Mouse (Mus musculus): ENCODE data around the gene Eif2d. TPM values are rescaled to one million over a fixed set of nuclear protein-coding genes. Genes with fewer than 3 reads are reported as not detected.

Gene Eif2d
- polyA plus RNA-seq, 1 experiment from 2014 or later: 36.3 TPM

DNA sequence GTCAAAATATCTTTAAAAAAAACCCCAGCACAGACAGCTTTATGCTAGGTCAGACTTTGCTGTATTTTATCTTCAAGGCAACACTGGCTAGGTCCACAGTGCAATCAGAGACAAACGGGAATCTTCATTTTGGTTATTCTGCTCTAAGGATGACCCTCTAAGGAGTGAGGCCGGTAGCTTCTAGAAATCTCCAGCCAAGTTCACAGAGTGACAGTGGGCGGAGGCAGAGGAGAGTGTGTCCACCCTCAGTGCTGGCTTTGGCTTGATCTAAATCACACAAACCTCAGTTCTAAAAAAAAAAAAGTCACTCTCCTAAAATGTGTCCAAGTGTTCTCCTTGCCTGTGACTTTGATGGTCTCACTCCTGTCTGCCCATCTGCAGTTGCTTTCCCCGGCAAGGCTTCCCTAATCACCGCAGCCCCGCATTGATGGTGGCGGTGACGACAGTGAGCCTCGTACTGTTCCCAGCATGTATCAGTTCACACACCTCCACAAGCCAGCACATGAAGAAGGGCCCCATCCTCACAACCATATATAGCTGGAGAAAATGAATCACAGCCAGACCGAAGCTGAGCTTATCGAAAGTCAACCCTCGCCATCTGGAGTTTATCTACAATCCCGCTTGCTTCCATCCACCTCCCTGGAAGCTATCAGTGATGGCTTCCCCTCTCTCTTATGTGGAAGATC lies 33.0 kb downstream of the Eif2d start:
- TF ChIP-seq CTCF (IDR thresholded peaks at IDR 0.05) (no peak), EP300 (IDR thresholded peaks at IDR 0.05) (no peak)
- 74% methylated on average over 13 of the region's 13 CpGs for WGBS
- Histone ChIP-seq H3K4me1 (ENCODE audit: insufficient read depth, low read depth, low read length) (no peaks in the 10 kb centered on the region), H3K27me3 (replicated peaks; ENCODE audit: insufficient read depth, low read length) (no peaks in the 10 kb centered on the region), H3K36me3 (ENCODE audit: insufficient read depth, low read length) (no peaks in the 10 kb centered on the region), H3K27ac (ENCODE audit: low read length) (no peak overlapping the region), H3K9ac (replicated peaks; ENCODE audit: low read depth) (no peak overlapping the region), H3K9me3 (ENCODE audit: low read length) (no peaks in the 10 kb centered on the region), H3K4me3 (ENCODE audit: low read depth, low read length) (no peak overlapping the region), H3K4me2 (replicated peaks; ENCODE audit: low read depth, low read length) (no peak overlapping the region)
- ATAC-seq (no peak), DNase-seq (ENCODE audit: low spot score) (no peak)

DNA sequence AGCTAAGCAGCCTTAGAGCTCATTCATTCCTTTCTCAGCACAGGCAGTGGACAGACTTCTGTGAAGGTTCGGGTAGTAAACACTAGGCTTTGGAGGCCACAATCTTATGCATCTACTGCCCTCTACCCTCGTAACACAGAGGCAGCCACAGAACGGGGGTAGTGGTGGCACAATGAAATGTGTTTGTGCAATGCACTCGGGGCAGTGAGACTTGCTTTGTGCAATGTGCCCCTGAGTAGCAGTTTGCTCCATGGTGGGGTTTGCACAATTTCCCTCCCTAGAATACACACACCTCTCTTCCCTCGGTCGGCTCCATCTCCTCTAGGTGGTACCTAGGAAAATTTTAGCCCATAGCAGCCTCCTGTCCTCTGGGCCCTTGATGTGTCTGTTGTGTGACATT lies 34.0 kb downstream of the Eif2d start:
- H3K4me1 ChIP-seq (ENCODE audit: insufficient read depth, low read depth, low read length): no peaks in the 10 kb centered on the region
- WGBS: 63% methylated on average over 6 of the region's 6 CpGs
- H3K27ac ChIP-seq (ENCODE audit: low read length): no peak overlapping the region
- no peaks in the 10 kb centered on the region for H3K36me3 ChIP-seq (ENCODE audit: insufficient read depth, low read length)
- no peak for ATAC-seq
- no peak overlapping the region for H3K9ac ChIP-seq (replicated peaks; ENCODE audit: low read depth)
- H3K4me2 ChIP-seq (replicated peaks; ENCODE audit: low read depth, low read length): no peak overlapping the region
- no peak for DNase-seq (ENCODE audit: low spot score)
- TF ChIP-seq CTCF (IDR thresholded peaks at IDR 0.05) (no peak), EP300 (IDR thresholded peaks at IDR 0.05) (no peak)
- H3K9me3 ChIP-seq (ENCODE audit: low read length): no peaks in the 10 kb centered on the region
- H3K27me3 ChIP-seq (replicated peaks; ENCODE audit: insufficient read depth, low read length): no peaks in the 10 kb centered on the region
- H3K4me3 ChIP-seq (ENCODE audit: low read depth, low read length): no peak overlapping the region

DNA sequence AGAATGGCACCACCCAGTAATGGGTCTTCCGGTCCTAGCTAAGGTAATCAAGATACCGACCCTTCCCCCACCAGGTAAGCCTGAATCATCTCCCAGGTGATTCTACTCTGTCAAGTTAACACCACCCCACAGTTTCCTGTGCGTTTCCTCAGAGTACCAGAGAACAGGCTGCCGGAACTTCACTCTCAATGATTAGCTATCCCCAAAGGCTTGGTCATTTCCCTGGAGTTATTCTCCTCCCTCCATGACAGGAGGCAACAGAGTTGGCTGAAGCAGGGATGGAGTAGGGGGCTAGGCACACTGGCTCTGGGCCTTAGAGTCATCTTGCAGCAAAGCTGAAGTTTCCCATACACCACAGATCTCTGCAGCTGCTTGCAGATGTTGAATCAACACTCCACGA lies 34.9 kb downstream of the Eif2d start:
- ATAC-seq: no peak
- no peak overlapping the region for H3K9ac ChIP-seq (replicated peaks; ENCODE audit: low read depth)
- 80% methylated on average over 5 of the region's 5 CpGs for WGBS

DNA sequence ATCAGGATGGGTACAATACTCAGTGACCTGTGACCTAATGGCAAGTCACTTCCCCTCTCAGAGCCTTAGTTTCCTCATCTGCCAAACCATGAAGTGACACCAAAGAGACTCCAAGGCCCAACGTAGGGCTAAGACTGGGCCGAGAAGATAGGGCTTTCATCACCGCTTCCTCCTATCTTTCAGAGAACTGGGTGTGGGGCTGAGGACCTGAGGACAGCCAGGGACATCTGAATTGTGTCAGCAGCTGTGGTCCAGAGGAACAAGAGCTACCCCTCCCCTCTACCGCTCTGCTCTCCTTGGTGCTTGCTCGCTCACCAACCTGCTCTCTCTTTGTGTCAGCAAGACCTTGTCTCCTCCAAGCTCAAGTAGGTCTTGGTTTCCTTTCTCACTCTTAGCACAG lies 35.7 kb downstream of the Eif2d start:
- peak; percentile 37; the same call in 1 of the 2 replicates for ATAC-seq
- Histone ChIP-seq H3K36me3 (ENCODE audit: insufficient read depth, low read length) (no peaks in the 10 kb centered on the region), H3K9me3 (ENCODE audit: low read length) (no peaks in the 10 kb centered on the region), H3K4me1 (ENCODE audit: insufficient read depth, low read depth, low read length) (no peaks in the 10 kb centered on the region), H3K4me2 (replicated peaks; ENCODE audit: low read depth, low read length) (no peak overlapping the region), H3K27ac (ENCODE audit: low read length) (no peak overlapping the region), H3K4me3 (ENCODE audit: low read depth, low read length) (no peak overlapping the region), H3K27me3 (replicated peaks; ENCODE audit: insufficient read depth, low read length) (no peaks in the 10 kb centered on the region), H3K9ac (replicated peaks; ENCODE audit: low read depth) (no peak overlapping the region)
- DNase-seq (ENCODE audit: low spot score): peak; percentile 45
- WGBS: 82% methylated on average over 5 of the region's 5 CpGs
- TF ChIP-seq EP300 (IDR thresholded peaks at IDR 0.05) (no peak), CTCF (IDR thresholded peaks at IDR 0.05) (no peak)

More for the DNA sequence above, 34.9 kb downstream of the Eif2d start:
- Histone ChIP-seq H3K27ac (ENCODE audit: low read length) (no peak overlapping the region), H3K9me3 (ENCODE audit: low read length) (no peaks in the 10 kb centered on the region), H3K36me3 (ENCODE audit: insufficient read depth, low read length) (no peaks in the 10 kb centered on the region), H3K4me2 (replicated peaks; ENCODE audit: low read depth, low read length) (no peak overlapping the region), H3K27me3 (replicated peaks; ENCODE audit: insufficient read depth, low read length) (no peaks in the 10 kb centered on the region), H3K4me3 (ENCODE audit: low read depth, low read length) (no peak overlapping the region), H3K4me1 (ENCODE audit: insufficient read depth, low read depth, low read length) (no peaks in the 10 kb centered on the region)
- no peak for TF ChIP-seq CTCF (IDR thresholded peaks at IDR 0.05)
- no peak for TF ChIP-seq EP300 (IDR thresholded peaks at IDR 0.05)
- no peak for DNase-seq (ENCODE audit: low spot score)

DNA sequence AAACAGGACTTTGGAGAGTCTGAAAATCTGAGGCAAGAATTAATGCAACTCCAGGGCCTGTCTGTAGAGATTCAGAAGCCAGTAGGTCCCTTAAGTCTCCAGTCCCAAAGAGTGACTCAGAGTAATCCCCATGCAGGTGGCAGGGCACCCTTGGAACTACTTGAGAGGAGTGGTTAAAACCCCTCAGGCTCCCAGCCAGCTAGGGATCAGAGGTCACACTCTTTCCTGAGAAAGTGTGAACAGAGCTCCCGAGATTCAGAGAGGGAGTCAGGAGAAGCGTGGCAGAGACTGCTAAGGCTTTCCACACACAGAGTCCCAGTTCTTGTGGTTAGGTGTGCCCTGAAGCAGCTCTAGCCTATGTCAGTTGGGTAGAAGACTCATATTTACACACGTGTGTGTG lies 40.8 kb downstream of the Eif2d start:
- Histone ChIP-seq H3K4me1 (ENCODE audit: insufficient read depth, low read depth, low read length) (no peaks in the 10 kb centered on the region), H3K36me3 (ENCODE audit: insufficient read depth, low read length) (no peaks in the 10 kb centered on the region), H3K9me3 (ENCODE audit: low read length) (no peaks in the 10 kb centered on the region), H3K4me3 (ENCODE audit: low read depth, low read length) (no peak overlapping the region), H3K4me2 (replicated peaks; ENCODE audit: low read depth, low read length) (no peak overlapping the region), H3K27ac (ENCODE audit: low read length) (no peak overlapping the region), H3K9ac (replicated peaks; ENCODE audit: low read depth) (no peak overlapping the region), H3K27me3 (replicated peaks; ENCODE audit: insufficient read depth, low read length) (no peaks in the 10 kb centered on the region)
- 35% methylated on average over 3 of the region's 3 CpGs for WGBS
- ATAC-seq: peak; percentile 32; the same call in 1 of the 2 replicates
- DNase-seq (ENCODE audit: low spot score): no peak
- TF ChIP-seq CTCF (IDR thresholded peaks at IDR 0.05): no peak
- no peak for TF ChIP-seq EP300 (IDR thresholded peaks at IDR 0.05)

DNA sequence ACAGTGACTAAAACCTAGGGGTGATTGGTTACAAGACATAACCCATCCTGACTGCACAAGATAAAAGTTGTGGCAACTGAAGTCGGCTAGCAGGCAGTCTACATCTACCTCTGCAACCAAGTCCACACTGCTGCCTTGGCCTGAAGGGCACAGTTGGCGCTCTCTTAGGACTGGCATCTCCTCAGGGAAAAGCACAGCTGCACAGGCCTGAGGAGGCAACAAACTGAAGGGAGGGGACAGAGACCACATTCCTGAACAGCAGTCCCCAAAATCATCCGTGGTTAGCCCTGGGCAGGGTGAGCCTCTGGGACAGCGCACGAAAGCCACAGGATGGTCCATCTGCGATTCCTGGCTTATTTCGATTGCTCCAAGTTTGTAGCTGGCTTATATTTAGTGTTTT lies 42.7 kb downstream of the Eif2d start:
- 75% methylated on average over 7 of the region's 7 CpGs for WGBS

More for the DNA sequence above, 42.7 kb downstream of the Eif2d start:
- Histone ChIP-seq H3K4me3 (ENCODE audit: low read depth, low read length) (no peak overlapping the region), H3K27me3 (replicated peaks; ENCODE audit: insufficient read depth, low read length) (no peaks in the 10 kb centered on the region), H3K9me3 (ENCODE audit: low read length) (no peaks in the 10 kb centered on the region), H3K4me2 (replicated peaks; ENCODE audit: low read depth, low read length) (no peak overlapping the region), H3K36me3 (ENCODE audit: insufficient read depth, low read length) (no peaks in the 10 kb centered on the region), H3K27ac (ENCODE audit: low read length) (no peak overlapping the region), H3K4me1 (ENCODE audit: insufficient read depth, low read depth, low read length) (no peaks in the 10 kb centered on the region), H3K9ac (replicated peaks; ENCODE audit: low read depth) (no peak overlapping the region)
- ATAC-seq: no peak
- TF ChIP-seq EP300 (IDR thresholded peaks at IDR 0.05): no peak
- TF ChIP-seq CTCF (IDR thresholded peaks at IDR 0.05): no peak
- no peak for DNase-seq (ENCODE audit: low spot score)
